Mouse (Mus musculus) CH12.LX (cell line): ENCODE results near the gene Krt24. TPM values are rescaled to one million over a fixed set of nuclear protein-coding genes. Genes with fewer than 3 reads are reported as not detected.

Experiments used
- DNase-seq: peaks from one replicate; pipeline ENCODE4 v3.0.0-alpha.2; 2013; ENCODE audit errors: extremely low read depth
- H3K27ac ChIP-seq: 2 replicates; pipeline ENCODE4 v1.5.1; 2012; ENCODE audit warnings: low read depth, mild to moderate bottlenecking, control low read depth, moderate library complexity; ENCODE audit not compliant: insufficient read depth
- H3K27me3 ChIP-seq: replicated peaks from 2 replicates; pipeline ENCODE3; 2012; ENCODE audit warnings: inconsistent platforms
- H3K36me3 ChIP-seq, 2 experiments: replicated peaks in 1 of 2; 2 replicates each; pipeline versions ENCODE3 to v1.6.1; 2012; ENCODE audit warnings: inconsistent platforms in 1 of 2, low read length in 1 of 2, mild to moderate bottlenecking in 1 of 2, mixed read lengths in 1 of 2, moderate library complexity in 1 of 2; ENCODE audit not compliant: control insufficient read depth in 1 of 2, insufficient read depth in 1 of 2
- H3K4me1 ChIP-seq, 2 experiments: 2 replicates each; pipeline ENCODE4 v1.6.1; 2012; ENCODE audit warnings: inconsistent platforms in 1 of 2, moderate library complexity in 1 of 2; ENCODE audit not compliant: insufficient read depth in 2 of 2, control insufficient read depth in 1 of 2
- H3K4me2 ChIP-seq: 2 replicates; pipeline ENCODE4 v1.6.1; 2012; ENCODE audit warnings: low read depth, mild to moderate bottlenecking, control low read depth; ENCODE audit not compliant: poor library complexity, insufficient read depth, severe bottlenecking
- H3K4me3 ChIP-seq, 3 experiments: fragments of 150-350 bp in 1 of 3; sonication (generic) in 1 of 3; replicated peaks in 1 of 3; 2 replicates each; pipeline versions ENCODE3 to v1.5.1; 2011 to 2012; ENCODE audit warnings: low read depth in 2 of 3, low read length in 2 of 3, mild to moderate bottlenecking in 2 of 3, moderate library complexity in 2 of 3, control low read depth in 1 of 3, improper control_type of control experiment in 1 of 3, inconsistent platforms in 1 of 3, mixed read lengths in 1 of 3; ENCODE audit not compliant: poor library complexity in 1 of 3
- H3K79me2 ChIP-seq: replicated peaks from 2 replicates; pipeline ENCODE4 v1.6.1; 2012; ENCODE audit warnings: mild to moderate bottlenecking, moderate library complexity; ENCODE audit not compliant: control insufficient read depth, poor library complexity, insufficient read depth, severe bottlenecking; ENCODE audit errors: extremely low read depth
- H3K9ac ChIP-seq: 2 replicates; pipeline ENCODE4 v1.6.1; 2012; ENCODE audit warnings: low read depth, mild to moderate bottlenecking, control low read depth, moderate library complexity; ENCODE audit not compliant: insufficient read depth
- H3K9me3 ChIP-seq: replicated peaks from 2 replicates; pipeline ENCODE3; 2012; ENCODE audit warnings: low read length, inconsistent platforms, mixed read lengths
- BHLHE40 ChIP-seq: IDR thresholded peaks from 2 replicates; pipeline ENCODE4 v1.6.1; 2011; ENCODE audit warnings: mild to moderate bottlenecking, low read depth, low read length, improper control_type of control experiment
- CTCF ChIP-seq, 2 experiments: IDR thresholded peaks in 1 of 2; conservative IDR thresholded peaks in 1 of 2; 2 replicates each; pipeline ENCODE4 v1.5.1; 2011 to 2012; ENCODE audit warnings: low read depth in 2 of 2, low read length in 2 of 2, improper control_type of control experiment in 1 of 2, inconsistent platforms in 1 of 2, mild to moderate bottlenecking in 1 of 2, moderate library complexity in 1 of 2
- ELF1 ChIP-seq: IDR thresholded peaks from 2 replicates; pipeline ENCODE4 v1.6.1; 2014; ENCODE audit warnings: low read depth, mild to moderate bottlenecking, inconsistent platforms, low read length, improper control_type of control experiment
- EP300 ChIP-seq: IDR thresholded peaks from 2 replicates; pipeline ENCODE4 v1.6.1; 2011; ENCODE audit warnings: low read length, improper control_type of control experiment
- ETS1 ChIP-seq: conservative IDR thresholded peaks from 2 replicates; pipeline ENCODE4 v1.6.1; 2012; ENCODE audit warnings: low read depth, mild to moderate bottlenecking, inconsistent platforms, low read length, improper control_type of control experiment, moderate library complexity
- HCFC1 ChIP-seq: IDR thresholded peaks from 2 replicates; pipeline ENCODE4 v1.6.1; 2012; ENCODE audit warnings: low read depth, mild to moderate bottlenecking, inconsistent platforms, low read length, improper control_type of control experiment
- IRF4 ChIP-seq: IDR thresholded peaks from 2 replicates; pipeline ENCODE4 v1.6.1; 2014; ENCODE audit warnings: low read depth, mild to moderate bottlenecking, inconsistent platforms, low read length, improper control_type of control experiment
- JUND ChIP-seq: conservative IDR thresholded peaks from 2 replicates; pipeline ENCODE4 v1.6.1; 2011; ENCODE audit warnings: low read depth, low read length, improper control_type of control experiment
- KAT2A ChIP-seq: IDR thresholded peaks from 2 replicates; pipeline ENCODE4 v1.6.1; 2012; ENCODE audit warnings: low read length, improper control_type of control experiment, inconsistent platforms; ENCODE audit not compliant: insufficient replicate concordance
- MAX ChIP-seq: IDR thresholded peaks from 2 replicates; pipeline ENCODE4 v1.6.1; 2011; ENCODE audit warnings: low read length, improper control_type of control experiment
- MAZ ChIP-seq: IDR thresholded peaks from 2 replicates; pipeline ENCODE4 v1.6.1; 2012; ENCODE audit warnings: low read depth, mild to moderate bottlenecking, inconsistent platforms, low read length, improper control_type of control experiment, moderate library complexity
- MEF2A ChIP-seq: IDR thresholded peaks from 2 replicates; pipeline ENCODE4 v1.6.1; 2014; ENCODE audit warnings: low read depth, mild to moderate bottlenecking, inconsistent platforms, low read length, improper control_type of control experiment, borderline replicate concordance
- MXI1 ChIP-seq: IDR thresholded peaks from 2 replicates; pipeline ENCODE4 v1.6.1; 2011; ENCODE audit warnings: mild to moderate bottlenecking, low read depth, low read length, improper control_type of control experiment
- MYC ChIP-seq: IDR thresholded peaks from 2 replicates; pipeline ENCODE4 v1.6.1; 2011; ENCODE audit warnings: low read depth, mild to moderate bottlenecking, improper control_type of control experiment, low read length
- NELFE ChIP-seq: IDR thresholded peaks from 2 replicates; pipeline ENCODE4 v1.6.1; 2011; ENCODE audit warnings: low read depth, low read length, improper control_type of control experiment
- POLR2A ChIP-seq: IDR thresholded peaks from 2 replicates; pipeline ENCODE4 v1.6.1; 2011; ENCODE audit warnings: low read depth, mild to moderate bottlenecking, improper control_type of control experiment, low read length
- RAD21 ChIP-seq: IDR thresholded peaks from 2 replicates; pipeline ENCODE4 v1.6.1; 2011; ENCODE audit warnings: low read depth, mild to moderate bottlenecking, low read length, improper control_type of control experiment, moderate library complexity
- SIN3A ChIP-seq: IDR thresholded peaks from 2 replicates; pipeline ENCODE4 v1.6.1; 2012; ENCODE audit warnings: low read length, improper control_type of control experiment, inconsistent platforms
- SMC3 ChIP-seq: IDR thresholded peaks from 2 replicates; pipeline ENCODE4 v1.6.1; 2011; ENCODE audit warnings: low read depth, low read length, improper control_type of control experiment
- TBP ChIP-seq: conservative IDR thresholded peaks from 2 replicates; pipeline ENCODE4 v1.6.1; 2011; ENCODE audit warnings: low read depth, low read length, improper control_type of control experiment
- TCF12 ChIP-seq: IDR thresholded peaks from 2 replicates; pipeline ENCODE4 v1.6.1; 2014; ENCODE audit warnings: low read depth, mild to moderate bottlenecking, inconsistent platforms, low read length, improper control_type of control experiment
- UBTF ChIP-seq: IDR thresholded peaks from 2 replicates; pipeline ENCODE4 v1.6.1; 2012; ENCODE audit warnings: low read depth, mild to moderate bottlenecking, inconsistent platforms, low read length, improper control_type of control experiment, moderate library complexity
- ZC3H11A ChIP-seq: IDR thresholded peaks from 2 replicates; pipeline ENCODE4 v1.6.1; 2012; ENCODE audit warnings: low read depth, mild to moderate bottlenecking, inconsistent platforms, low read length, improper control_type of control experiment
- ZKSCAN1 ChIP-seq: IDR thresholded peaks from 2 replicates; pipeline ENCODE4 v1.6.1; 2012; ENCODE audit warnings: low read depth, inconsistent platforms, low read length, improper control_type of control experiment, borderline replicate concordance
- ZMIZ1 ChIP-seq: IDR thresholded peaks from 2 replicates; pipeline ENCODE4 v1.6.1; 2012; ENCODE audit warnings: low read depth, mild to moderate bottlenecking, inconsistent platforms, low read length, improper control_type of control experiment
- dilution Hi-C: fragments of 300-500 bp; cut with MboI; formaldehyde crosslinking; loops from 2 replicates; pipeline ENCODE4 v1.14.3; 2020; ENCODE audit warnings: low sequenced_read_pairs; ENCODE audit not compliant: extremely low pct_unique_long_range_greater_than_20kb, extremely low pct_ligation_motif_present
- in situ Hi-C: fragments of 300-500 bp; cut with MboI; formaldehyde crosslinking; loops from 3 replicates; pipeline ENCODE4 v1.14.3; 2019; ENCODE audit warnings: low sequenced_read_pairs, low pct_ligation_motif_present, low pct_unique_long_range_greater_than_20kb, mixed read lengths
- polyA plus RNA-seq: library from polyadenylated mRNA; unstranded; fragments of >175 nt; gene quantifications from 2 replicates; pipeline ENCODE4 v1.2.1, GENCODE M21; 2012; ENCODE audit warnings: low read depth; ENCODE audit not compliant: insufficient read length
- total RNA-seq, 2 experiments: library from RNA; depleted of rRNA; stranded (reverse); fragments of 300-350 nt in 1 of 2; fragments of >200 nt in 1 of 2; gene quantifications; 2 replicates each; pipeline ENCODE4 v1.2.3; 2012 to 2014

The Krt24 gene
- total and polyA plus RNA-seq, 3 experiments: not detected

GRCm38 (mm10) chr11:99265220-99265619, 19.8 kb downstream of the Krt24 start:
- dilution Hi-C loops (no loop called here), in situ Hi-C loops (no loop called here)
- peaks cover 6% of the 10 kb centered on the region for H3K27me3 ChIP-seq
- no peak for DNase-seq
- H3K4me3 ChIP-seq: no peak overlapping the region
- no peaks in the 10 kb centered on the region for H3K9me3 ChIP-seq
- no peak overlapping the region for H3K27ac ChIP-seq
- no peaks in the 10 kb centered on the region for H3K79me2 ChIP-seq
- H3K4me2 ChIP-seq: no peak overlapping the region
- TF ChIP-seq ETS1 (peak; percentile 60), ZC3H11A (no peak), MEF2A (0 out of 2 replicates have a peak, but pooled peaks have one; percentile 58), EP300 (peak; percentile 51)
- H3K9ac ChIP-seq: no peak overlapping the region
- peaks cover 2 to 6% of the 10 kb centered on the region in 2 experiments; a peak in 2 of 4 replicates for H3K4me1 ChIP-seq
- H3K36me3 ChIP-seq: no peaks in the 10 kb centered on the region

- Histone ChIP-seq H3K4me2 (no peak overlapping the region), H3K79me2 (no peaks in the 10 kb centered on the region), H3K9ac (no peak overlapping the region), H3K36me3 (no peaks in the 10 kb centered on the region), H3K9me3 (peaks cover 5% of the 10 kb centered on the region), H3K4me3 (no peak overlapping the region), H3K27me3 (peaks cover 5% of the 10 kb centered on the region), H3K4me1 (peaks cover 9 to 27% of the 10 kb centered on the region in 2 experiments), H3K27ac (no peak overlapping the region)
- dilution Hi-C loops (no loop called here), in situ Hi-C loops (loop anchor here (5.0 kb wide), 1 partner anchor 36 kb away; no protein-coding TSS in a partner anchor)
- no peak for DNase-seq
- TF ChIP-seq ZMIZ1 (no peak), BHLHE40 (peak; percentile 77), SIN3A (no peak), MXI1 (no peak), SMC3 (peak; percentile 13; the same call in 1 of the 2 replicates), CTCF (conservative IDR thresholded peaks at IDR 0.05 in 1 of 2, IDR thresholded peaks at IDR 0.05 in 1 of 2; ENCODE audit: low read depth in 2 of 2, low read length in 2 of 2) (peak; percentile 21 to 42; a peak in 2 of 4 replicates)
Measured at GRCm38 (mm10) chr11:99256213-99256612, 28.8 kb downstream of the Krt24 start.

GRCm38 (mm10) chr11:99255316-99255715, 29.7 kb downstream of the Krt24 start:
- dilution Hi-C loops: no loop called here
- DNase-seq: no peak

More at GRCm38 (mm10) chr11:99255316-99255715, 29.7 kb downstream of the Krt24 start:
- Histone ChIP-seq H3K79me2 (no peaks in the 10 kb centered on the region), H3K36me3 (no peaks in the 10 kb centered on the region), H3K9me3 (peaks cover 5% of the 10 kb centered on the region), H3K27me3 (peaks cover 5% of the 10 kb centered on the region), H3K4me2 (no peak overlapping the region), H3K27ac (no peak overlapping the region), H3K4me1 (peaks cover 14 to 33% of the 10 kb centered on the region in 2 experiments), H3K9ac (no peak overlapping the region), H3K4me3 (no peak overlapping the region)
- in situ Hi-C loops: loop anchor here (5.0 kb wide), 1 partner anchor 37 kb away; no protein-coding TSS in a partner anchor
- TF ChIP-seq POLR2A (no peak), ZC3H11A (no peak), KAT2A (no peak), ZMIZ1 (no peak), MYC (no peak), MAX (no peak), MAZ (no peak), TBP (no peak), TCF12 (no peak), IRF4 (no peak), ZKSCAN1 (no peak), RAD21 (no peak), NELFE (no peak), EP300 (no peak), HCFC1 (no peak), UBTF (no peak), ELF1 (no peak), MEF2A (no peak), JUND (no peak), CTCF (conservative IDR thresholded peaks at IDR 0.05 in 1 of 2, IDR thresholded peaks at IDR 0.05 in 1 of 2; ENCODE audit: low read depth in 2 of 2, low read length in 2 of 2) (no peak)
